Mouse (Mus musculus) MEL (cell line): ENCODE measurements around the gene Fcho1.

Experiments
- BHLHE40 ChIP-seq: IDR thresholded peaks from 2 replicates; pipeline ENCODE4 v1.6.1; 2012; ENCODE audit warnings: low read depth, mild to moderate bottlenecking, inconsistent platforms, low read length, improper control_type of control experiment, borderline replicate concordance
- CTCF ChIP-seq, 3 experiments: IDR thresholded peaks in 2 of 3; conservative IDR thresholded peaks in 1 of 3; 2 replicates each; pipeline ENCODE4 v1.5.1; 2011 to 2012; ENCODE audit warnings: low read length in 3 of 3, low read depth in 2 of 3, mild to moderate bottlenecking in 2 of 3, improper control_type of control experiment in 1 of 3, inconsistent platforms in 1 of 3, mixed read lengths in 1 of 3, moderate library complexity in 1 of 3; ENCODE audit not compliant: control insufficient read depth in 1 of 3, insufficient read depth in 1 of 3, poor library complexity in 1 of 3, severe bottlenecking in 1 of 3
- GABPA ChIP-seq: IDR thresholded peaks from 2 replicates; pipeline ENCODE4 v1.6.1; 2012; ENCODE audit warnings: low read depth, mild to moderate bottlenecking, inconsistent platforms, low read length, improper control_type of control experiment, moderate library complexity
- KAT2A ChIP-seq: conservative IDR thresholded peaks from 2 replicates; pipeline ENCODE4 v1.6.1; 2012; ENCODE audit warnings: low read depth, low read length, improper control_type of control experiment, inconsistent platforms
- MAX ChIP-seq: IDR thresholded peaks from 2 replicates; pipeline ENCODE4 v1.6.1; 2011; ENCODE audit warnings: low read length, improper control_type of control experiment
- MEF2A ChIP-seq: IDR thresholded peaks from 2 replicates; pipeline ENCODE4 v1.6.1; 2014; ENCODE audit warnings: low read depth, mild to moderate bottlenecking, inconsistent platforms, low read length, improper control_type of control experiment; ENCODE audit not compliant: poor library complexity, insufficient replicate concordance, severe bottlenecking; ENCODE audit errors: extremely low read depth
- POLR2A ChIP-seq, 2 experiments: IDR thresholded peaks; 2 replicates each; pipeline ENCODE4 v1.6.1; 2011 to 2012; ENCODE audit warnings: low read length in 2 of 2, mild to moderate bottlenecking in 2 of 2, control low read depth in 1 of 2, improper control_type of control experiment in 1 of 2, low read depth in 1 of 2, moderate library complexity in 1 of 2; ENCODE audit not compliant: control insufficient read depth in 1 of 2, insufficient read depth in 1 of 2, poor library complexity in 1 of 2
- RCOR1 ChIP-seq: IDR thresholded peaks from 2 replicates; pipeline ENCODE4 v1.6.1; 2012; ENCODE audit warnings: low read depth, mild to moderate bottlenecking, inconsistent platforms, low read length, improper control_type of control experiment
- TCF12 ChIP-seq: IDR thresholded peaks from 2 replicates; pipeline ENCODE4 v1.6.1; 2014; ENCODE audit warnings: low read depth, mild to moderate bottlenecking, inconsistent platforms, low read length, improper control_type of control experiment, moderate library complexity
- USF2 ChIP-seq, 2 experiments: IDR thresholded peaks; 2 replicates each; pipeline ENCODE4 v1.6.1; 2011 to 2012; ENCODE audit warnings: improper control_type of control experiment in 2 of 2, low read length in 2 of 2, borderline replicate concordance in 1 of 2, inconsistent platforms in 1 of 2, low read depth in 1 of 2, mild to moderate bottlenecking in 1 of 2; ENCODE audit not compliant: insufficient read depth in 1 of 2
- ZKSCAN1 ChIP-seq: IDR thresholded peaks from 2 replicates; pipeline ENCODE4 v1.6.1; 2012; ENCODE audit warnings: low read depth, mild to moderate bottlenecking, inconsistent platforms, low read length, improper control_type of control experiment, moderate library complexity

DNA sequence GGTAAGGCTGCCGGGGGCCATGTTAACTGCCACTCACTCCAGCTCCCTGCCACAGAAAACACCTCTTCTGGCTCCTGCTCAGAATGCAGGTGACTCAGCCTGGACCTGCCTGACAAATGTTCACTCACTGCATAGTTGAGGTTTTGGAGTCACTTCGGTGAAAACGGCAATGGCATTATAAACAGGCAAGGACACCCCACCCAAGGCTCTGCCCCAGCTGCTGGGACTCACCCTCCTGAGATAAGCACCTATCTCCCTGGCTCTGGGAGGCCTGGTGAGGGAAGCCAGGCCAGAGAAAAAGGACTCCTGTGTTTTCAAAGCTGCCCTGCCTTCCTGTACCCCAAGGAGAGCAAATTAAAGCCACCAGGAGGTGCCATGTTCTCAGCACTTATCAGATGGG lies 22.6 kb downstream of the Fcho1 start:
- TF ChIP-seq GABPA (no peak), CTCF (IDR thresholded peaks at IDR 0.05 in 2 of 3, conservative IDR thresholded peaks at IDR 0.05 in 1 of 3; ENCODE audit: control insufficient read depth in 1 of 3, insufficient read depth in 1 of 3, low read depth in 2 of 3, low read length in 3 of 3, poor library complexity in 1 of 3, severe bottlenecking in 1 of 3) (peak in 1 of 3 experiments; percentile 23; a peak in 2 of 6 replicates), POLR2A (IDR thresholded peaks at IDR 0.05; ENCODE audit: control insufficient read depth in 1 of 2, insufficient read depth in 1 of 2, low read depth in 1 of 2, low read length in 2 of 2, poor library complexity in 1 of 2) (no peak), MAX (no peak), KAT2A (no peak), BHLHE40 (no peak), TCF12 (peak; percentile 55), USF2 (IDR thresholded peaks at IDR 0.05; ENCODE audit: borderline replicate concordance in 1 of 2, insufficient read depth in 1 of 2, low read depth in 1 of 2, low read length in 2 of 2) (no peak), RCOR1 (no peak), ZKSCAN1 (no peak), MEF2A (no peak)
